Mouse (Mus musculus): ENCODE measurements around the gene Mup1. TPM values are rescaled to one million over a fixed set of nuclear protein-coding genes. Genes with fewer than 3 reads are reported as not detected.

Mup1 gene
- not detected for polyA plus RNA-seq (2017; shearing (Covaris generic))

DNA sequence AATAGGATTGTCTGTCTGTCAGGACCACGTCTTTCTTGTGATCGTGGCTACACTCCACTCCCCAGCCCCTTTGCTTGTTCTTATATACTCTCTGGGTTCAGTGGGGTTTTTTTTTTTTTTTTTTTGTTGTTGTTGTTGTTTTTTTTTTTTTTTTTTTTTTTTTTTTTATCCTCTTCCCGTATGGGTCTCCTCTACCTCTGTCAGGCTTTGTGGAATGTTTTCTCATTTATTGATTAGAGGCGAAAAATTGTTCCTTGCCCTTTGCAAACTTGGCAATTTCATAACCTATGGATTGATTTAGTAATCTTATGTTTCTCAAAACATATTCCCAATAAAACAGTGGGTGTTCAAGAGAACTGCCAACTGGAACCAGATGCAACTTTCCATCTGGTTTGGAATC is at the start of gene Mup1:
Mup1 (minus strand) TSS at position 101 of the 400 bp plus-strand sequence.

Other genes starting within 250 kb of the Mup1 start
- gene Mup9, start 80.0 kb downstream of the Mup1 start, polyA plus RNA-seq (2017; shearing (Covaris generic)) = not detected
- not detected for gene Mup10, start 80.2 kb upstream of the Mup1 start, polyA plus RNA-seq (2017; shearing (Covaris generic))
- 1.3 TPM for gene Mup11, start 160.5 kb upstream of the Mup1 start, polyA plus RNA-seq (2017; shearing (Covaris generic))
- not detected for gene Mup12, start 239.4 kb upstream of the Mup1 start, polyA plus RNA-seq (2017; shearing (Covaris generic))

Measured in naive thymus-derived CD4-positive, alpha-beta T cell, adult 5 months (primary cell).